ENCODE assay signal across 21 mouse cellular contexts in genomic region chr12:71525255-71525927, GRCm38 (mm10).
DNase-seq lines count a peak whose midpoint lies in the region; ATAC-seq and TF ChIP-seq lines count a peak whose summit lies in the region.
"Had no signal": no experiment of that assay in that cellular context is flagged by ENCODE, and none has a peak within 500 bp of the region (broad histone marks: within the 10 kb centered on the region; RNA-seq: fewer than 3 reads in every experiment).

No protein-coding gene starts in this region.

- H3K9ac ChIP-seq in ES-Bruce4 (ENCODE audit: low read depth, poor library complexity, severe bottlenecking) = no peak overlapping the region
- no peak overlapping the region for H3K9ac ChIP-seq in midbrain, embryonic 13.5 days (replicated peaks)
- no peak overlapping the region for H3K9ac ChIP-seq in kidney, embryonic 14.5 days (ENCODE audit: low read depth, low read length)
- H3K9ac ChIP-seq: hindbrain, embryonic 15.5 days; limb, embryonic 15.5 days; liver, embryonic 14.5 days; lung, embryonic 14.5 days; neural tube, embryonic 12.5 days had no signal

- no peaks in the 10 kb centered on the region for H3K36me3 ChIP-seq in heart, embryonic 10.5 days
- H3K36me3 ChIP-seq in ES-Bruce4 (ENCODE audit: control insufficient read depth, insufficient read depth, low read length, poor library complexity, severe bottlenecking) = no peaks in the 10 kb centered on the region
- H3K36me3 ChIP-seq in midbrain, embryonic 13.5 days = no peaks in the 10 kb centered on the region
- no peaks in the 10 kb centered on the region for H3K36me3 ChIP-seq in kidney, embryonic 14.5 days (ENCODE audit: control insufficient read depth, insufficient read depth, low read length)
- H3K36me3 ChIP-seq: hindbrain, embryonic 15.5 days; limb, embryonic 15.5 days; neural tube, embryonic 12.5 days had no signal

- peaks cover 7% of the 10 kb centered on the region for H3K4me1 ChIP-seq in heart, embryonic 10.5 days
- peaks cover 1% of the 10 kb centered on the region for H3K4me1 ChIP-seq in ES-Bruce4 (ENCODE audit: control insufficient read depth, insufficient read depth, low read length)
- H3K4me1 ChIP-seq in midbrain, embryonic 13.5 days (replicated peaks) = peaks cover 19% of the 10 kb centered on the region
- peaks cover 6% of the 10 kb centered on the region; the same call in 1 of the 2 replicates for H3K4me1 ChIP-seq in kidney, embryonic 14.5 days (ENCODE audit: control insufficient read depth, insufficient read depth, low read length)
- H3K4me1 ChIP-seq: hindbrain, embryonic 15.5 days; limb, embryonic 15.5 days had no signal

- peak; percentile 51 for DNase-seq in heart, embryonic 10.5 days (ENCODE audit: low spot score)
- DNase-seq in heart, postnatal 10 days = no peak
- peak; percentile 28 for DNase-seq in ZHBTc4 (ENCODE audit: low read depth, low spot score)
- no peak for DNase-seq in left cerebral cortex, postnatal 36 days (ENCODE audit: low spot score in 2 of 2)
- DNase-seq: adrenal gland, postnatal 14 days; cerebellum, adult 9-10 months; kidney, adult 9 months; kidney, postnatal 4 days; layer of hippocampus, adult 9-11 months; lung, embryonic 14.5 days; right cerebral cortex, postnatal 14 days; spleen, adult 18-20 months had no signal

- H3K4me2 ChIP-seq in midbrain, embryonic 13.5 days (replicated peaks) = no peak overlapping the region
- H3K4me2 ChIP-seq in kidney, embryonic 14.5 days (replicated peaks; ENCODE audit: low read depth, low read length) = no peak overlapping the region
- H3K4me2 ChIP-seq: hindbrain, embryonic 15.5 days; limb, embryonic 15.5 days; lung, embryonic 14.5 days; neural tube, embryonic 12.5 days had no signal

- no peak for TF ChIP-seq CTCF in ES-Bruce4 (IDR thresholded peaks at IDR 0.05; ENCODE audit: low read depth, low read length)

- no peaks in the 10 kb centered on the region for H3K9me3 ChIP-seq in heart, embryonic 10.5 days
- H3K9me3 ChIP-seq in ES-Bruce4 (replicated peaks; ENCODE audit: control insufficient read depth, insufficient read depth, low read length, poor library complexity, severe bottlenecking) = no peaks in the 10 kb centered on the region
- H3K9me3 ChIP-seq in midbrain, embryonic 13.5 days = no peaks in the 10 kb centered on the region
- no peaks in the 10 kb centered on the region for H3K9me3 ChIP-seq in kidney, embryonic 14.5 days (ENCODE audit: control insufficient read depth, low read length)
- H3K9me3 ChIP-seq: hindbrain, embryonic 15.5 days; limb, embryonic 15.5 days; neural tube, embryonic 12.5 days had no signal

- peak; percentile 45; the same call in 1 of the 2 replicates for ATAC-seq in midbrain, embryonic 13.5 days
- ATAC-seq in kidney, embryonic 14.5 days (ENCODE audit: low FRiP score, low TSS enrichment) = no peak
- ATAC-seq: intestine, embryonic 16.5 days had no signal

- no peak overlapping the region for H3K27ac ChIP-seq in heart, embryonic 10.5 days
- H3K27ac ChIP-seq in ES-Bruce4 (ENCODE audit: insufficient read depth, low read length) = no peak overlapping the region
- H3K27ac ChIP-seq in midbrain, embryonic 13.5 days = peak overlapping the region; percentile 12
- H3K27ac ChIP-seq in kidney, embryonic 14.5 days (ENCODE audit: low read depth, low read length) = no peak overlapping the region
- H3K27ac ChIP-seq: hindbrain, embryonic 15.5 days; limb, embryonic 15.5 days; liver, embryonic 14.5 days; neural tube, embryonic 12.5 days had no signal

- intact Hi-C loops in heart, postnatal 10 days (cut with DNase I) = no loop called here
- intact Hi-C loops in left cerebral cortex, postnatal 36 days (cut with DNase I) = no loop called here

- WGBS in heart, embryonic 10.5 days = 47% methylated on average over 10 of the region's 10 CpGs
- WGBS in midbrain, embryonic 13.5 days = 18% methylated on average over 10 of the region's 10 CpGs
- 57% methylated on average over 10 of the region's 10 CpGs for WGBS in kidney, embryonic 14.5 days

- no peak overlapping the region for H3K4me3 ChIP-seq in heart, embryonic 10.5 days
- H3K4me3 ChIP-seq in ES-Bruce4 (ENCODE audit: low read depth, low read length) = no peak overlapping the region
- no peak overlapping the region for H3K4me3 ChIP-seq in midbrain, embryonic 13.5 days (replicated peaks)
- H3K4me3 ChIP-seq in kidney, embryonic 14.5 days (ENCODE audit: low read length) = no peak overlapping the region
- H3K4me3 ChIP-seq: hindbrain, embryonic 15.5 days; limb, embryonic 15.5 days; neural tube, embryonic 12.5 days had no signal

- TF ChIP-seq POLR2A in ES-Bruce4 (IDR thresholded peaks at IDR 0.05; ENCODE audit: insufficient read depth, low read length) = no peak

- TF ChIP-seq EP300 in ES-Bruce4 (IDR thresholded peaks at IDR 0.05; ENCODE audit: insufficient read depth, low read depth, low read length) = 0 out of 2 replicates have a peak, but pooled peaks have one; percentile 34

- 0 out of 2 replicates have a peak, but pooled peaks cover 6% of the 10 kb centered on the region for H3K27me3 ChIP-seq in heart, embryonic 10.5 days (ENCODE audit: insufficient read depth, poor library complexity, severe bottlenecking)
- no peaks in the 10 kb centered on the region for H3K27me3 ChIP-seq in ES-Bruce4 (ENCODE audit: control insufficient read depth, insufficient read depth, low read length, poor library complexity, severe bottlenecking)
- 0 out of 2 replicates have a peak, but pooled peaks cover 2% of the 10 kb centered on the region for H3K27me3 ChIP-seq in midbrain, embryonic 13.5 days
- no peaks in the 10 kb centered on the region for H3K27me3 ChIP-seq in kidney, embryonic 14.5 days (ENCODE audit: control insufficient read depth, insufficient read depth, low read length)
- H3K27me3 ChIP-seq: CH12.LX; hindbrain, embryonic 15.5 days; limb, embryonic 15.5 days; neural tube, embryonic 12.5 days had no signal

Comparison
In these comparisons a context has a peak if more than half of its experiments do, and no peak if none do; other contexts are left out.
1. DNase-seq: peak in heart, embryonic 10.5 days (single experiment) and ZHBTc4 (single experiment); none in heart, postnatal 10 days (0 of 2) and left cerebral cortex, postnatal 36 days (0 of 2).